Mouse (Mus musculus) heart, postnatal 36 days (tissue): ENCODE results near the gene Mob3c. TPM values are rescaled to one million over a fixed set of nuclear protein-coding genes. Genes with fewer than 3 reads are reported as not detected.

Experiments used
- DNase-seq, 2 experiments: peaks; one replicate each; pipeline ENCODE4 v3.0.0; 2021 to 2022
- intact Hi-C: fragments of 180-260 bp; cut with DNase I; formaldehyde crosslinking; loops from one replicate; pipeline ENCODE4 v1.15.1; 2025
- total RNA-seq, 2 experiments: library from RNA; stranded (reverse); gene quantifications; 2 replicates each; pipeline ENCODE4 v1.2.3; 2021

The Mob3c gene
- total RNA-seq, 2 experiments from 2014 or later: 4.7 to 5.4 TPM

GRCm38 (mm10) chr4:115831221-115831620 lies 3.3 kb downstream of the Mob3c start:
- intact Hi-C loops: no loop called here
- no peak for DNase-seq

GRCm38 (mm10) chr4:115832040-115832439 lies 4.1 kb downstream of the Mob3c start:
- no peak for DNase-seq
- intact Hi-C loops: no loop called here

- no peak for DNase-seq
- intact Hi-C loops: no loop called here
These were observed 7.7 kb downstream of the Mob3c start for GRCm38 (mm10) chr4:115835576-115835975.

GRCm38 (mm10) chr4:115838196-115838595 lies 10.3 kb downstream of the Mob3c start:
- DNase-seq: no peak
- intact Hi-C loops: no loop called here

- intact Hi-C loops: no loop called here
These were observed 11.1 kb downstream of the Mob3c start, which contains the start of gene Mknk1 for GRCm38 (mm10) chr4:115838696-115839641. Gene Mknk1, plus strand, starts transcription at chr4:115839198.

GRCm38 (mm10) chr4:115839956-115840355 lies 12.1 kb downstream of the Mob3c start:
- no peak for DNase-seq
- intact Hi-C loops: no loop called here

More at GRCm38 (mm10) chr4:115838696-115839641, 11.1 kb downstream of the Mob3c start, which contains the start of gene Mknk1:
- DNase-seq: peak; percentile 89 to 92

- DNase-seq: no peak
- intact Hi-C loops: no loop called here
These were observed 12.9 kb downstream of the Mob3c start for GRCm38 (mm10) chr4:115840842-115841241.

- no peak for DNase-seq
- intact Hi-C loops: loop anchor here (5.0 kb wide), 1 partner anchor 109 kb away; the partner anchor contains the start of gene Efcab14
These were observed 18.8 kb downstream of the Mob3c start for GRCm38 (mm10) chr4:115846656-115847055.

GRCm38 (mm10) chr4:115847377-115847776 lies 19.5 kb downstream of the Mob3c start:
- intact Hi-C loops: loop anchor here (5.0 kb wide), 1 partner anchor 110 kb away; the partner anchor contains the start of gene Efcab14
- no peak for DNase-seq

- intact Hi-C loops: loop anchor here (5.0 kb wide), 1 partner anchor 111 kb away; the partner anchor contains the start of gene Efcab14
- no peak for DNase-seq
These were observed 20.2 kb downstream of the Mob3c start for GRCm38 (mm10) chr4:115848083-115848482.

GRCm38 (mm10) chr4:115848990-115849677 lies 21.2 kb downstream of the Mob3c start:
- no peak for DNase-seq
- intact Hi-C loops: loop anchor here (5.0 kb wide), 1 partner anchor 112 kb away; the partner anchor contains the start of gene Efcab14

GRCm38 (mm10) chr4:115850111-115850510 lies 22.2 kb downstream of the Mob3c start:
- intact Hi-C loops: no loop called here

GRCm38 (mm10) chr4:115850631-115851030 lies 22.7 kb downstream of the Mob3c start:
- no peak for DNase-seq
- intact Hi-C loops: no loop called here

More at GRCm38 (mm10) chr4:115850111-115850510, 22.2 kb downstream of the Mob3c start:
- no peak for DNase-seq

- DNase-seq: no peak
- intact Hi-C loops: no loop called here
These were observed 23.7 kb downstream of the Mob3c start for GRCm38 (mm10) chr4:115851569-115851968.

GRCm38 (mm10) chr4:115855100-115855499 lies 27.2 kb downstream of the Mob3c start:
- no peak for DNase-seq
- intact Hi-C loops: no loop called here

GRCm38 (mm10) chr4:115855609-115856008 lies 27.7 kb downstream of the Mob3c start:
- intact Hi-C loops: no loop called here
- no peak for DNase-seq

- intact Hi-C loops: no loop called here
- no peak for DNase-seq
These were observed 28.4 kb downstream of the Mob3c start for GRCm38 (mm10) chr4:115856282-115856681.

- intact Hi-C loops: no loop called here
- no peak for DNase-seq
These were observed 29.5 kb downstream of the Mob3c start for GRCm38 (mm10) chr4:115857293-115857883.

- DNase-seq: no peak
- intact Hi-C loops: no loop called here
These were observed 35.5 kb downstream of the Mob3c start for GRCm38 (mm10) chr4:115863352-115863751.

GRCm38 (mm10) chr4:115863880-115864279 lies 36.0 kb downstream of the Mob3c start:
- intact Hi-C loops: no loop called here
- DNase-seq: no peak
